Mouse (Mus musculus) testis, adult 2 months (tissue): Measurements from ENCODE around the gene Selenov.
A peak's percentile ranks its signal among the peaks of the same experiment; 100 is the strongest.

Source experiments
- CTCF ChIP-seq: fragments of 200-500 bp; IDR thresholded peaks from 2 replicates; pipeline ENCODE4 v1.5.1; 2012; ENCODE audit warnings: low read depth, mild to moderate bottlenecking, inconsistent platforms, low read length, moderate library complexity; ENCODE audit not compliant: control insufficient read depth, insufficient read depth, insufficient replicate concordance
- POLR2A ChIP-seq: fragments of 200-500 bp; IDR thresholded peaks from 2 replicates; pipeline ENCODE4 v1.6.1; 2012; ENCODE audit warnings: low read depth, mild to moderate bottlenecking, inconsistent platforms, low read length, moderate library complexity; ENCODE audit not compliant: control insufficient read depth

- peak; percentile 59 for TF ChIP-seq CTCF
- no peak for TF ChIP-seq POLR2A
Measured at GRCm38 (mm10) chr7:28269355-28269754, 21.6 kb downstream of the Selenov start.
